Mouse (Mus musculus): Measurements from ENCODE around the gene Rmnd5b.

DNA sequence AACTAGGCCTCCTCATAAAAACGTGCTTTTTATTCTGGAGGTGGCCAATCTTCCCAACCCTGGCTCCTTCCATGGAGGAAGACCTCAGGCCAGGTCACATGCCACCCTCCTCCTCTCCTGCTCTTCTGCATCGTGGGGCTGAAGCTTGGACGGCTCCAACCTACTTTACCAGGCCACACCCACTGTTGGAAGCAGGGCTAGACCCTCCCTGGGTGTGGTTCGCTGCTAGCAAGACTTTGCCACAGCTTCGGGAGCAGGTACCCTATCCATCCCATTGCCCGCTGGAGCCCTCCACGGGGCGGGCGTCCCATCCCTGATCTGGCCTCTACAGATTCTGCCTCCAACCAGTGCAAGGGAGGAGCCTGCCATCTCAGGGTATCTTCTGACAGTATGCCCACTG lies 7.5 kb upstream of the Rmnd5b start:
- TF ChIP-seq CTCF (IDR thresholded peaks at IDR 0.05; ENCODE audit: low read depth, low read length) (no peak), TAL1 (conservative IDR thresholded peaks at IDR 0.05; ENCODE audit: low read depth, low read length) (no peak), GATA1 (IDR thresholded peaks at IDR 0.05; ENCODE audit: borderline replicate concordance, low read length) (no peak), POLR2AphosphoS5 (IDR thresholded peaks at IDR 0.05; ENCODE audit: insufficient replicate concordance, low read depth, low read length) (no peak)

Measured in G1E (cell line).